Mouse (Mus musculus) stomach, embryonic 14.5 days (tissue): ENCODE measurements around the gene Ehbp1l1. TPM values are rescaled to one million over a fixed set of nuclear protein-coding genes. Genes with fewer than 3 reads are reported as not detected.

Source experiments
- ATAC-seq: fragments of 200-750 bp; cut with Nextera tagmentation; 2 replicates; pipeline ENCODE4 v1.8.0; 2017; ENCODE audit warnings: low read depth, moderate TSS enrichment; ENCODE audit not compliant: insufficient number of reproducible peaks, insufficient read depth, low FRiP score
- H3K27ac ChIP-seq: fragments of 300-500 bp; sonication (generic); 2 replicates; pipeline ENCODE4 v1.5.1; 2014; ENCODE audit warnings: mild to moderate bottlenecking, low read length, moderate library complexity, mixed read lengths
- H3K27me3 ChIP-seq: fragments of 300-500 bp; sonication (generic); 2 replicates; pipeline ENCODE4 v1.6.1; 2014; ENCODE audit warnings: low read length, control low read depth, mixed read lengths; ENCODE audit not compliant: control insufficient read depth, insufficient read depth
- H3K36me3 ChIP-seq: fragments of 300-500 bp; sonication (generic); 2 replicates; pipeline ENCODE4 v1.6.1; 2014; ENCODE audit warnings: mild to moderate bottlenecking, control low read depth, low read length, moderate library complexity, mixed read lengths; ENCODE audit not compliant: control insufficient read depth, insufficient read depth
- H3K4me1 ChIP-seq: fragments of 300-500 bp; sonication (generic); 2 replicates; pipeline ENCODE4 v1.6.1; 2014; ENCODE audit warnings: low read length, control low read depth, mixed read lengths; ENCODE audit not compliant: control insufficient read depth, insufficient read depth
- H3K4me2 ChIP-seq: fragments of 300-500 bp; sonication (generic); replicated peaks from 2 replicates; pipeline ENCODE4 v1.6.1; 2014; ENCODE audit warnings: low read depth, low read length, control low read depth
- H3K4me3 ChIP-seq: fragments of 300-500 bp; sonication (generic); 2 replicates; pipeline ENCODE4 v1.5.1; 2014; ENCODE audit warnings: low read depth, low read length, control low read depth
- H3K9ac ChIP-seq: fragments of 300-500 bp; sonication (generic); replicated peaks from 2 replicates; pipeline ENCODE4 v1.6.1; 2014; ENCODE audit warnings: low read depth, mild to moderate bottlenecking, control low read depth, low read length, moderate library complexity, mixed read lengths
- H3K9me3 ChIP-seq: fragments of 300-500 bp; sonication (generic); 2 replicates; pipeline ENCODE4 v1.6.1; 2016; ENCODE audit warnings: low read depth, low read length, control low read depth; ENCODE audit not compliant: control insufficient read depth
- WGBS: fragments of 180-500 bp; shearing (Covaris S2); extraction: QIAGEN DNeasy Blood & Tissue Kit; methylation state at CpG from one replicate; pipeline ENCODE4 v1.1.7; 2014; 5-methylcytosine and 5-hydroxymethylcytosine counted together
- polyA plus RNA-seq: library from polyadenylated mRNA; unstranded; fragments of >200 nt; fragmentation: Nextera tagmentation; extraction: Ambion mirVana; gene quantifications from 2 replicates; pipeline ENCODE4 v1.2.1, GENCODE M21; 2014

The Ehbp1l1 gene
- polyA plus RNA-seq, 1 experiment from 2014 or later = 36.7 TPM

- Histone ChIP-seq H3K4me2 (0 out of 2 replicates have a peak overlapping the region, but pooled peaks have one; percentile 13), H3K4me3 (0 out of 2 replicates have a peak overlapping the region, but pooled peaks have one; percentile 1), H3K36me3 (peaks cover 40% of the 10 kb centered on the region), H3K9ac (no peak overlapping the region; the same call in 1 of the 2 replicates), H3K9me3 (no peaks in the 10 kb centered on the region), H3K4me1 (0 out of 2 replicates have a peak, but pooled peaks cover 11% of the 10 kb centered on the region), H3K27ac (no peak overlapping the region), H3K27me3 (0 out of 2 replicates have a peak, but pooled peaks cover 10% of the 10 kb centered on the region)
- WGBS = 17% methylated on average over 29 of the region's 29 CpGs
- ATAC-seq = no peak; the same call in 1 of the 2 replicates
These were observed 30.3 kb upstream of the Ehbp1l1 start for GRCm38 (mm10) chr19:5756321-5756985.

GRCm38 (mm10) chr19:5751742-5752141, 25.6 kb upstream of the Ehbp1l1 start:
- Histone ChIP-seq H3K4me1 (0 out of 2 replicates have a peak, but pooled peaks cover 5% of the 10 kb centered on the region), H3K9me3 (no peaks in the 10 kb centered on the region), H3K9ac (no peak overlapping the region), H3K4me3 (no peak overlapping the region), H3K27ac (no peak overlapping the region), H3K4me2 (no peak overlapping the region), H3K36me3 (no peaks in the 10 kb centered on the region), H3K27me3 (no peaks in the 10 kb centered on the region)
- WGBS = 19% methylated on average over 20 of the region's 20 CpGs
- ATAC-seq = no peak

GRCm38 (mm10) chr19:5750951-5751350, 24.8 kb upstream of the Ehbp1l1 start:
- Histone ChIP-seq H3K9ac (no peak overlapping the region), H3K27me3 (no peaks in the 10 kb centered on the region)
- WGBS = 24% methylated on average over 22 of the region's 22 CpGs

GRCm38 (mm10) chr19:5749476-5749875, 23.4 kb upstream of the Ehbp1l1 start:
- H3K4me2 ChIP-seq = no peak overlapping the region
- H3K27me3 ChIP-seq = no peaks in the 10 kb centered on the region
- H3K9me3 ChIP-seq = no peaks in the 10 kb centered on the region
- H3K36me3 ChIP-seq = no peaks in the 10 kb centered on the region
- H3K4me1 ChIP-seq = peaks cover 15% of the 10 kb centered on the region
- H3K4me3 ChIP-seq = no peak overlapping the region
- no peak for ATAC-seq
- H3K9ac ChIP-seq = no peak overlapping the region
- 81% methylated on average over 6 of the region's 6 CpGs for WGBS
- no peak overlapping the region for H3K27ac ChIP-seq

More at GRCm38 (mm10) chr19:5750951-5751350, 24.8 kb upstream of the Ehbp1l1 start:
- Histone ChIP-seq H3K9me3 (no peaks in the 10 kb centered on the region), H3K36me3 (no peaks in the 10 kb centered on the region), H3K4me2 (no peak overlapping the region), H3K4me3 (no peak overlapping the region), H3K4me1 (peaks cover 8% of the 10 kb centered on the region), H3K27ac (no peak overlapping the region)
- no peak for ATAC-seq

- H3K36me3 ChIP-seq = no peaks in the 10 kb centered on the region
- no peak overlapping the region for H3K9ac ChIP-seq
- H3K4me3 ChIP-seq = no peak overlapping the region
- H3K4me2 ChIP-seq = no peak overlapping the region
- WGBS = 40% methylated on average over 12 of the region's 12 CpGs
- no peak overlapping the region for H3K27ac ChIP-seq
- no peaks in the 10 kb centered on the region for H3K9me3 ChIP-seq
- H3K27me3 ChIP-seq = no peaks in the 10 kb centered on the region
- ATAC-seq = no peak
- H3K4me1 ChIP-seq = peaks cover 26% of the 10 kb centered on the region
These were observed 20.8 kb upstream of the Ehbp1l1 start for GRCm38 (mm10) chr19:5746907-5747363.

GRCm38 (mm10) chr19:5745756-5746710, 19.9 kb upstream of the Ehbp1l1 start:
- H3K4me1 ChIP-seq = peaks cover 31% of the 10 kb centered on the region
- no peaks in the 10 kb centered on the region for H3K36me3 ChIP-seq
- H3K4me2 ChIP-seq = peak overlapping the region; percentile 39
- no peak for ATAC-seq
- 9% methylated on average over 36 of the region's 36 CpGs for WGBS
- H3K9ac ChIP-seq = no peak overlapping the region; the same call in 1 of the 2 replicates
- no peaks in the 10 kb centered on the region for H3K9me3 ChIP-seq
- no peaks in the 10 kb centered on the region for H3K27me3 ChIP-seq
- peak overlapping the region; percentile 17; the same call in 1 of the 2 replicates for H3K4me3 ChIP-seq
- H3K27ac ChIP-seq = no peak overlapping the region

GRCm38 (mm10) chr19:5743576-5743975, 17.5 kb upstream of the Ehbp1l1 start:
- H3K27me3 ChIP-seq = no peaks in the 10 kb centered on the region
- no peak for ATAC-seq
- H3K4me2 ChIP-seq = peak overlapping the region; percentile 98; the same call in 1 of the 2 replicates
- no peak overlapping the region for H3K27ac ChIP-seq
- 48% methylated on average over 5 of the region's 5 CpGs for WGBS
- H3K9me3 ChIP-seq = no peaks in the 10 kb centered on the region
- H3K36me3 ChIP-seq = no peaks in the 10 kb centered on the region
- H3K4me1 ChIP-seq = peaks cover 36% of the 10 kb centered on the region
- no peak overlapping the region for H3K4me3 ChIP-seq
- H3K9ac ChIP-seq = no peak overlapping the region

GRCm38 (mm10) chr19:5742241-5742641, 16.1 kb upstream of the Ehbp1l1 start:
- Histone ChIP-seq H3K27me3 (no peaks in the 10 kb centered on the region), H3K4me2 (peak overlapping the region; percentile 98), H3K27ac (peak overlapping the region; percentile 94), H3K36me3 (no peaks in the 10 kb centered on the region), H3K9me3 (no peaks in the 10 kb centered on the region), H3K4me1 (peaks cover 36% of the 10 kb centered on the region), H3K9ac (peak overlapping the region; percentile 89), H3K4me3 (peak overlapping the region; percentile 77)
- 0 out of 2 replicates have a peak, but pooled peaks have one; percentile 28 for ATAC-seq
- WGBS = 2% methylated on average over 32 of the region's 32 CpGs
